Mouse (Mus musculus) C2C12 (cell line): ENCODE results near the gene Asb15. TPM values are rescaled to one million over a fixed set of nuclear protein-coding genes. Genes with fewer than 3 reads are reported as not detected.

Experiments
- H3K27me3 ChIP-seq: one replicate; pipeline ENCODE4 v1.6.1; 2011; ENCODE audit not compliant: control insufficient read depth, insufficient read depth, insufficient read length
- H3K36me3 ChIP-seq: one replicate; pipeline ENCODE4 v1.6.1; 2011; ENCODE audit not compliant: control insufficient read depth, insufficient read depth
- H3K4me3 ChIP-seq: one replicate; pipeline ENCODE4 v1.5.1; 2011; ENCODE audit warnings: mild to moderate bottlenecking, control low read depth; ENCODE audit not compliant: poor library complexity, insufficient read depth, severe bottlenecking
- H3K79me2 ChIP-seq: one replicate; pipeline ENCODE4 v1.6.1; 2011; ENCODE audit not compliant: control insufficient read depth, insufficient read depth
- H3K79me3 ChIP-seq: one replicate; pipeline ENCODE4 v1.6.1; 2011; ENCODE audit warnings: low read depth, control low read depth
- H3ac ChIP-seq: one replicate; pipeline ENCODE3; 2011; ENCODE audit warnings: low read depth; ENCODE audit not compliant: control insufficient read depth, insufficient read length
- CEBPB ChIP-seq: IDR thresholded peaks from one replicate; pipeline ENCODE4 v1.6.1; 2011; ENCODE audit warnings: low read depth, mild to moderate bottlenecking, control low read depth, moderate library complexity
- CTCF ChIP-seq: IDR thresholded peaks from one replicate; pipeline ENCODE4 v1.5.1; 2011; ENCODE audit not compliant: control insufficient read depth, insufficient read depth, insufficient read length
- FOSL1 ChIP-seq: IDR thresholded peaks from one replicate; pipeline ENCODE4 v1.8.0; 2011; ENCODE audit warnings: mild to moderate bottlenecking, low read length; ENCODE audit not compliant: poor library complexity, insufficient read depth, severe bottlenecking
- MAX ChIP-seq: IDR thresholded peaks from one replicate; pipeline ENCODE4 v1.6.1; 2011; ENCODE audit warnings: mild to moderate bottlenecking, control low read depth
- MYOD1 ChIP-seq: IDR thresholded peaks from one replicate; pipeline ENCODE4 v1.6.1; 2011; ENCODE audit warnings: low read depth; ENCODE audit not compliant: control insufficient read depth, insufficient read length
- MYOG ChIP-seq: IDR thresholded peaks from one replicate; pipeline ENCODE4 v1.6.1; 2011; ENCODE audit not compliant: control insufficient read depth, insufficient read length; ENCODE audit errors: extremely low read depth
- USF1 ChIP-seq: IDR thresholded peaks from one replicate; pipeline ENCODE4 v1.6.1; 2011; ENCODE audit warnings: low read depth, mild to moderate bottlenecking, control low read depth, moderate library complexity
- polyA plus RNA-seq: library from polyadenylated mRNA; unstranded; fragments of >200 nt; fragmentation: generic; extraction: Trizol; gene quantifications from one replicate; pipeline ENCODE4 v1.2.1, GENCODE M21; 2012; ENCODE audit warnings: missing spikeins

The Asb15 gene
- polyA plus RNA-seq, 1 experiment = not detected

- no peaks in the 10 kb centered on the region for H3K36me3 ChIP-seq
- no peaks in the 10 kb centered on the region for H3K79me2 ChIP-seq
- TF ChIP-seq USF1 = no peak
- TF ChIP-seq CTCF = no peak
- no peak for TF ChIP-seq MAX
- no peak for TF ChIP-seq FOSL1
- TF ChIP-seq MYOD1 = no peak
- no peak for TF ChIP-seq MYOG
- TF ChIP-seq CEBPB = no peak
- no peak overlapping the region for H3ac ChIP-seq
- H3K27me3 ChIP-seq = no peaks in the 10 kb centered on the region
- H3K4me3 ChIP-seq = no peak overlapping the region
- no peaks in the 10 kb centered on the region for H3K79me3 ChIP-seq
These were observed 72.8 kb downstream of the Asb15 start for GRCm38 (mm10) chr6:24600726-24601125.

DNA sequence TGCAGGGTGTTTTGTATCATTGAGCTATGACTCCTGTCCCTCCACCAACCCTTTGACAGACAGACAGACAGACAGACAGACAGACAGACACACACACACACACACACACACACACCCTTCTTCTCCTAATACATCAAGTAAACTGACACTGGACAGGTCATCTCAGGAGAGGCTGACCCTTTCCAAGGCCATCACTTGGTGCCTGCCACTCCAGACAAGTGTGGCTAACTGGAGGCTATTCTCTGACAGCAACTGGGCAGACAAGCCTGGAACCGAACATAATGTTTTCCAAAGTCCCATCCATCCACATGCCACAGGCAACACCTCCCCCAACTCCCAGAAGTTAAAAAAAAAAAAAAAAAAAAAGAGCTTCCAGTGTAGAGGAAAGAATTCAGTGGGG is 73.7 kb downstream of the Asb15 start:
- TF ChIP-seq CTCF = no peak
- TF ChIP-seq MAX = no peak
- no peak for TF ChIP-seq USF1
- TF ChIP-seq MYOD1 = no peak
- TF ChIP-seq FOSL1 = no peak
- TF ChIP-seq MYOG = no peak
- no peak for TF ChIP-seq CEBPB
- no peak overlapping the region for H3ac ChIP-seq
- no peaks in the 10 kb centered on the region for H3K27me3 ChIP-seq
- no peaks in the 10 kb centered on the region for H3K79me2 ChIP-seq
- no peaks in the 10 kb centered on the region for H3K36me3 ChIP-seq
- H3K79me3 ChIP-seq = no peaks in the 10 kb centered on the region
- H3K4me3 ChIP-seq = no peak overlapping the region

- no peaks in the 10 kb centered on the region for H3K79me3 ChIP-seq
- H3K79me2 ChIP-seq = no peaks in the 10 kb centered on the region
- H3K27me3 ChIP-seq = no peaks in the 10 kb centered on the region
- no peak overlapping the region for H3K4me3 ChIP-seq
- no peaks in the 10 kb centered on the region for H3K36me3 ChIP-seq
- H3ac ChIP-seq = no peak overlapping the region
- no peak for TF ChIP-seq CTCF
- TF ChIP-seq CEBPB = no peak
- TF ChIP-seq FOSL1 = no peak
- no peak for TF ChIP-seq USF1
- TF ChIP-seq MYOD1 = no peak
- TF ChIP-seq MYOG = no peak
- TF ChIP-seq MAX = no peak
These were observed 74.4 kb downstream of the Asb15 start for GRCm38 (mm10) chr6:24602351-24602750.

GRCm38 (mm10) chr6:24602993-24603392 is 75.0 kb downstream of the Asb15 start:
- TF ChIP-seq CEBPB (no peak), MAX (no peak), USF1 (no peak), MYOD1 (no peak), FOSL1 (no peak), CTCF (no peak), MYOG (no peak)
- Histone ChIP-seq H3K79me3 (no peaks in the 10 kb centered on the region), H3K27me3 (no peaks in the 10 kb centered on the region), H3ac (no peak overlapping the region), H3K79me2 (no peaks in the 10 kb centered on the region), H3K4me3 (no peak overlapping the region), H3K36me3 (no peaks in the 10 kb centered on the region)

GRCm38 (mm10) chr6:24604289-24604688 is 76.3 kb downstream of the Asb15 start:
- no peaks in the 10 kb centered on the region for H3K36me3 ChIP-seq
- no peaks in the 10 kb centered on the region for H3K27me3 ChIP-seq
- TF ChIP-seq FOSL1 (no peak), MYOG (no peak), USF1 (no peak), MAX (no peak), MYOD1 (no peak), CEBPB (no peak), CTCF (no peak)

GRCm38 (mm10) chr6:24605631-24606030 is 77.7 kb downstream of the Asb15 start:
- Histone ChIP-seq H3K79me3 (no peaks in the 10 kb centered on the region), H3K27me3 (no peaks in the 10 kb centered on the region), H3K4me3 (no peak overlapping the region), H3K36me3 (no peaks in the 10 kb centered on the region), H3K79me2 (no peaks in the 10 kb centered on the region), H3ac (no peak overlapping the region)
- TF ChIP-seq MAX (no peak), CTCF (no peak), CEBPB (no peak), USF1 (no peak), MYOG (no peak)

More at GRCm38 (mm10) chr6:24604289-24604688, 76.3 kb downstream of the Asb15 start:
- no peaks in the 10 kb centered on the region for H3K79me3 ChIP-seq
- H3K4me3 ChIP-seq = no peak overlapping the region
- no peaks in the 10 kb centered on the region for H3K79me2 ChIP-seq
- no peak overlapping the region for H3ac ChIP-seq
